Mouse (Mus musculus) layer of hippocampus, adult 8-10 months (tissue): ENCODE data around the gene Mrnip. TPM values are rescaled to one million over a fixed set of nuclear protein-coding genes. Genes with fewer than 3 reads are reported as not detected.

Experiments
- DNase-seq, 2 experiments: peaks; one replicate each; pipeline ENCODE4 v3.0.0; 2022; ENCODE audit warnings: low spot score in 2 of 2
- microRNA-seq, 2 experiments: library from miRNA; unstranded; fragments of <30 nt; microRNA quantifications; one replicate each; pipeline ENCODE4 v1.2.0; 2022
- total RNA-seq, 4 experiments: library from RNA; stranded (reverse); gene quantifications; 2 replicates each; pipeline ENCODE4 v1.2.4; 2022

The Mrnip gene
- total RNA-seq, 4 experiments from 2014 or later: 14.0 to 16.9 (median 15.4) TPM

DNA sequence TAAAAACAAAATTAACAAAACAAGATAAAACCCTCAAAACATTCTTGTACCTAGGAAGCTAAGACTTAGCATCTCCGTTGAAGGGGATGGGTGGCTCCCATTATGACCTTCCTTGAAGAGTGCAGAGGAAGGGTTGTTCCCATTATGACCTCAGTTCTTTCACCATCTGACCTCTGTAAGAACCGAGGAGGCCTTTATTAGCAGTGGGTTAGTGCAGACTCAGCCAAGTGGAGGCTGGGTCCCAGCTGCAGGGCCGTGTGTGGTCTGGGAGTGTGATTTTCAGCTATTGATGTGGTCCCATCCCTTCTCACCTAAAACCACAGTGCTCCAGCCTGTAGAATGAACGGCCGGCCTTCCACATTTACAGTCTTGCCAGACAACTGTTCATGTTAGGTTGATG is 71.0 kb downstream of the Mrnip start:
- DNase-seq: no peak

DNA sequence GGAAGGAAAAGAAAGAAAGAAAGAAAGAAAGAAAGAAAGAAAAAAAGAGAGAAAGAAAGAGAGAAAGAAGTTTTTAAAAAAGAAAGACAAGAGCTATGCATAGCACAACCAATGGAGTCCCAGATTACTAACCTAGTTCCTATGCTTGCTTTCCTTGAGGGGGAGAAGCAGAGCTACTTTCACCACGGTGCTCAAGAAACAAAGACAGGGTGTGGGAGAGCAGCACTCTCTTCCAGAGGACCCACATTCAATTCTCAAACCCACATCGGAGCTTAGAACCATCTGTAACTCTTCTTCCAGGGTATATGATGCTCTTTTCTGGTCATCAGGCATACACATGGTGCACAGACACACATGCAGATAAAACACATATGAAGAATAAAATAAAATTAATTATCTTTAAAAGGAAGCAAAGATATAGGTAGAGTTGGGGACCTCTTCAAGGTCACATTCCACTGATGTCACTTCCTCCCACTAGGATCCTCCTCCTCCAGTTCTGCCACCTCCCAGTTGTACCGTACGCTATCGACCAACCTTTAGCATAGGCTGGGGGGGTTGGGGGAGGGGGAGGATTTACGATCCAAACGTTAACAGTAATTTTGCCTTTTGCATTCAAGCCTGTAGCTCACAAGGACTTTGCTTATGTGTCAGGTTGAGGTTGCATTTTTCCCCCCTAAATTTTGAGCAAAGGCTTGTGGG is 74.4 kb downstream of the Mrnip start:
- DNase-seq: no peak

Small RNA genes lying within 50 kb of the gene (microRNA-seq; reads per million reads assigned to microRNA genes)
- gene Mir6919: 0.76 to 2.2 reads per million in 2 experiments

Other genes with a start within 250 kb of the Mrnip start
- gene Rnf130, start 149.1 kb upstream of the Mrnip start, total RNA-seq: 10 to 100 TPM; 75.8 to 95.8 (median 84.2) TPM
- gene Tbc1d9b, start 43.0 kb upstream of the Mrnip start, total RNA-seq: 100 to 1,000 TPM; 115 to 122 (median 118) TPM
- gene Sqstm1, start 36.4 kb downstream of the Mrnip start, total RNA-seq: 100 to 1,000 TPM; 473 to 497 (median 477) TPM
- gene Mgat4b, start 36.4 kb downstream of the Mrnip start, total RNA-seq: 10 to 100 TPM; 73.7 to 78.1 (median 76.2) TPM
- gene Ltc4s, start 64.2 kb downstream of the Mrnip start, total RNA-seq: 10 to 100 TPM in 2 of 4 experiments, 1 to 10 TPM in 2; 6.2 to 23.4 (median 10.7) TPM
- gene Maml1, start 117.9 kb downstream of the Mrnip start, total RNA-seq: 10 to 100 TPM; 10.6 to 12.0 (median 11.6) TPM
- gene Canx, start 151.2 kb downstream of the Mrnip start, total RNA-seq: 100 to 1,000 TPM; 388 to 462 (median 411) TPM
- gene Cby3, start 180.0 kb downstream of the Mrnip start, total RNA-seq: under 1 TPM in 1 of 4 experiments, not detected in 3; 0.96 TPM
- 100 to 1,000 TPM; 246 to 288 (median 274) TPM for gene Hnrnph1, start 202.5 kb downstream of the Mrnip start, total RNA-seq